Mouse (Mus musculus) urinary bladder, postnatal 25 days (tissue): Measurements from ENCODE around the gene Gm20683.

ENCODE experiments used
- DNase-seq: peaks from one replicate; pipeline ENCODE4 v3.0.0; 2022; ENCODE audit warnings: low spot score

The Gm20683 gene

GRCm38 (mm10) chr17:25841117-25841880, at the start of gene Gm20683:
Gm20683 (minus strand) TSS chr17:25841763.
- no peak for DNase-seq

- DNase-seq, result no peak
Observed at GRCm38 (mm10) chr17:25888837-25889236, 47.3 kb upstream of the Gm20683 start.

GRCm38 (mm10) chr17:25887467-25887866, 45.9 kb upstream of the Gm20683 start:
- DNase-seq, result no peak

- no peak for DNase-seq
Observed at GRCm38 (mm10) chr17:25886806-25887205, 45.2 kb upstream of the Gm20683 start.

GRCm38 (mm10) chr17:25885636-25886035, 44.1 kb upstream of the Gm20683 start:
- DNase-seq, result no peak

- DNase-seq, result no peak
Observed at GRCm38 (mm10) chr17:25883824-25884223, 42.3 kb upstream of the Gm20683 start.

- DNase-seq, result no peak
Observed at GRCm38 (mm10) chr17:25883268-25883667, 41.7 kb upstream of the Gm20683 start.

- no peak for DNase-seq
Observed at GRCm38 (mm10) chr17:25882306-25882705, 40.7 kb upstream of the Gm20683 start.

GRCm38 (mm10) chr17:25881691-25882090, 40.1 kb upstream of the Gm20683 start:
- DNase-seq, result no peak

- no peak for DNase-seq
Observed at GRCm38 (mm10) chr17:25880913-25881641, 39.5 kb upstream of the Gm20683 start.

- no peak for DNase-seq
Observed at GRCm38 (mm10) chr17:25880196-25880910, 38.8 kb upstream of the Gm20683 start, which contains the start of gene Wfikkn1. Wfikkn1 (minus strand) TSS chr17:25880858.

GRCm38 (mm10) chr17:25879750-25880149, 38.2 kb upstream of the Gm20683 start:
- no peak for DNase-seq

- DNase-seq, result no peak
Observed at GRCm38 (mm10) chr17:25879261-25879660, 37.7 kb upstream of the Gm20683 start.

- no peak for DNase-seq
Observed at GRCm38 (mm10) chr17:25878611-25879180, 37.1 kb upstream of the Gm20683 start.

GRCm38 (mm10) chr17:25877741-25878610, 36.4 kb upstream of the Gm20683 start:
- DNase-seq, result no peak

- no peak for DNase-seq
Observed at GRCm38 (mm10) chr17:25877025-25877424, 35.5 kb upstream of the Gm20683 start.

GRCm38 (mm10) chr17:25876347-25876915, 34.9 kb upstream of the Gm20683 start:
- no peak for DNase-seq

- DNase-seq, result peak; percentile 79
Observed at GRCm38 (mm10) chr17:25875171-25876136, 33.9 kb upstream of the Gm20683 start.

- DNase-seq, result peak; percentile 95
Observed at GRCm38 (mm10) chr17:25874721-25875170, 33.2 kb upstream of the Gm20683 start, which contains the start of gene Mettl26. Mettl26 (plus strand) TSS chr17:25875074.
